Mouse (Mus musculus) embryonic stem cell, embryonic (primary cell): ENCODE data around the gene Ivns1abp.

Experiments used
- CTCF ChIA-PET, 4 experiments: fragments of 300-600 bp in 2 of 4; fragments of 350-600 bp in 2 of 4; sonication (Branson Sonifier 250); formaldehyde crosslinking; loops; one replicate each; lab custom pipeline; 2022; ENCODE audit warnings: inconsistent platforms in 2 of 4; lab: Charles Lee
- POLR2A ChIA-PET, 4 experiments: fragments of 300-600 bp in 2 of 4; fragments of 350-600 bp in 2 of 4; sonication (Branson Sonifier 250); formaldehyde crosslinking; loops; one replicate each; lab custom pipeline; 2022; ENCODE audit warnings: antibody characterized with exemption in 4 of 4, inconsistent platforms in 1 of 4; lab: Charles Lee

Ivns1abp gene

GRCm38 (mm10) chr1:151344283-151345108 lies at the start of gene Ivns1abp:
Gene Ivns1abp, plus strand, starts transcription at chr1:151344477.
- POLR2A ChIA-PET = interaction anchor here (0.6 to 3.0 kb wide), 71 partner anchors 8 to 491 kb away, joined by 3 to 20 read pairs (median 5); partner anchors contain the start of genes Edem3 (in 1 of the 4), Hmcn1 (in 1 of the 4), Rnf2 (in 1 of the 4) and Swt1 (in 1 of the 4)

GRCm38 (mm10) chr1:151295486-151295885 lies 48.8 kb upstream of the Ivns1abp start:
- CTCF ChIA-PET = no interaction called here
- POLR2A ChIA-PET = interaction anchor here in 2 of 4 experiments (0.9 to 1.5 kb wide), 3 partner anchors 15 to 49 kb away, joined by 3 to 4 read pairs (median 3); partner anchors contain the start of gene Ivns1abp (in 1 of the 2)

More at GRCm38 (mm10) chr1:151344283-151345108, at the start of gene Ivns1abp:
- CTCF ChIA-PET = interaction anchor here in 2 of 4 experiments (0.7 to 1.7 kb wide), 6 partner anchors 33 to 371 kb away, joined by 3 to 8 read pairs (median 4); no protein-coding TSS in a partner anchor

- ChIA-PET CTCF (interaction anchor here in 1 of 4 experiments (0.6 kb wide), 2 partner anchors 200 to 255 kb away, joined by 6 to 17 read pairs; no protein-coding TSS in a partner anchor), POLR2A (interaction anchor here in 2 of 4 experiments (0.6 to 1.5 kb wide), 6 partner anchors 8 to 48 kb away, joined by 3 to 7 read pairs (median 4); partner anchors contain the start of gene Ivns1abp (in 1 of the 2))
Measured at GRCm38 (mm10) chr1:151296621-151297020, 47.7 kb upstream of the Ivns1abp start.

GRCm38 (mm10) chr1:151297025-151297424 lies 47.3 kb upstream of the Ivns1abp start:
- ChIA-PET CTCF (interaction anchor here in 1 of 4 experiments (0.6 kb wide), 2 partner anchors 201 to 255 kb away, joined by 6 to 17 read pairs; no protein-coding TSS in a partner anchor), POLR2A (interaction anchor here in 2 of 4 experiments (0.6 to 1.5 kb wide), 5 partner anchors 8 to 47 kb away, joined by 3 to 7 read pairs (median 4); partner anchors contain the start of gene Ivns1abp (in 1 of the 2))

GRCm38 (mm10) chr1:151297596-151297995 lies 46.7 kb upstream of the Ivns1abp start:
- POLR2A ChIA-PET = interaction anchor here in 2 of 4 experiments (1.4 to 1.5 kb wide), 2 partner anchors 7 to 11 kb away, joined by 4 to 7 read pairs; no protein-coding TSS in a partner anchor
- CTCF ChIA-PET = no interaction called here

- POLR2A ChIA-PET = interaction anchor here in 1 of 4 experiments (0.6 to 0.8 kb wide), 2 partner anchors 15 to 42 kb away, joined by 3 read pairs; no protein-coding TSS in a partner anchor
Measured at GRCm38 (mm10) chr1:151301456-151301855, 42.8 kb upstream of the Ivns1abp start.

GRCm38 (mm10) chr1:151301904-151302303 lies 42.4 kb upstream of the Ivns1abp start:
- CTCF ChIA-PET = no interaction called here
- POLR2A ChIA-PET = interaction anchor here in 1 of 4 experiments (0.6 to 0.8 kb wide), 2 partner anchors 15 to 42 kb away, joined by 3 read pairs; no protein-coding TSS in a partner anchor

More at GRCm38 (mm10) chr1:151301456-151301855, 42.8 kb upstream of the Ivns1abp start:
- CTCF ChIA-PET = interaction anchor here in 1 of 4 experiments (0.6 kb wide), 1 partner anchor 401 kb away, joined by 4 read pairs; no protein-coding TSS in a partner anchor

- ChIA-PET CTCF (no interaction called here), POLR2A (no interaction called here)
Measured at GRCm38 (mm10) chr1:151303265-151303664, 41.0 kb upstream of the Ivns1abp start.

- POLR2A ChIA-PET = interaction anchor here in 3 of 4 experiments (0.6 to 1.9 kb wide), 15 partner anchors 8 to 195 kb away, joined by 3 to 10 read pairs (median 4); partner anchors contain the start of gene Ivns1abp (in 3 of the 3)
- CTCF ChIA-PET = interaction anchor here (0.5 to 0.8 kb wide), 5 partner anchors 9 to 525 kb away, joined by 3 to 9 read pairs (median 3); no protein-coding TSS in a partner anchor
Measured at GRCm38 (mm10) chr1:151305001-151305400, 39.3 kb upstream of the Ivns1abp start.

GRCm38 (mm10) chr1:151307059-151307458 lies 37.2 kb upstream of the Ivns1abp start:
- CTCF ChIA-PET = interaction anchor here in 1 of 4 experiments (0.6 kb wide), 1 partner anchor 56 kb away, joined by 4 read pairs; no protein-coding TSS in a partner anchor
- POLR2A ChIA-PET = interaction anchor here in 1 of 4 experiments (0.9 kb wide), 1 partner anchor 11 kb away, joined by 3 read pairs; no protein-coding TSS in a partner anchor

GRCm38 (mm10) chr1:151307821-151308220 lies 36.5 kb upstream of the Ivns1abp start:
- POLR2A ChIA-PET = interaction anchor here in 3 of 4 experiments (0.6 to 1.8 kb wide), 7 partner anchors 11 to 432 kb away, joined by 3 to 7 read pairs (median 3); partner anchors contain the start of gene Ivns1abp (in 1 of the 3)
- CTCF ChIA-PET = no interaction called here

- ChIA-PET POLR2A (interaction anchor here in 3 of 4 experiments (0.6 to 1.8 kb wide), 8 partner anchors 11 to 432 kb away, joined by 3 to 7 read pairs (median 4); partner anchors contain the start of gene Ivns1abp (in 1 of the 3)), CTCF (no interaction called here)
Measured at GRCm38 (mm10) chr1:151308508-151308907, 35.8 kb upstream of the Ivns1abp start.

GRCm38 (mm10) chr1:151310511-151310910 lies 33.8 kb upstream of the Ivns1abp start:
- ChIA-PET CTCF (no interaction called here), POLR2A (interaction anchor here in 2 of 4 experiments (0.6 to 2.9 kb wide), 5 partner anchors 15 to 44 kb away, joined by 3 to 6 read pairs (median 3); partner anchors contain the start of gene Ivns1abp (in 1 of the 2))

- POLR2A ChIA-PET = interaction anchor here in 1 of 4 experiments (2.9 kb wide), 1 partner anchor 32 kb away, joined by 6 read pairs; the partner anchor contains the start of gene Ivns1abp
Measured at GRCm38 (mm10) chr1:151311379-151311778, 32.9 kb upstream of the Ivns1abp start.

GRCm38 (mm10) chr1:151319267-151319666 lies 25.0 kb upstream of the Ivns1abp start:
- POLR2A ChIA-PET = interaction anchor here in 1 of 4 experiments (1.7 kb wide), 1 partner anchor 24 kb away, joined by 4 read pairs; the partner anchor contains the start of gene Ivns1abp

More at GRCm38 (mm10) chr1:151311379-151311778, 32.9 kb upstream of the Ivns1abp start:
- CTCF ChIA-PET = no interaction called here

GRCm38 (mm10) chr1:151320408-151320807 lies 23.9 kb upstream of the Ivns1abp start:
- ChIA-PET POLR2A (interaction anchor here in 3 of 4 experiments (0.5 to 0.7 kb wide), 4 partner anchors 25 to 396 kb away, joined by 3 to 4 read pairs (median 3); no protein-coding TSS in a partner anchor), CTCF (interaction anchor here in 1 of 4 experiments (0.7 kb wide), 1 partner anchor 77 kb away, joined by 6 read pairs; no protein-coding TSS in a partner anchor)

More at GRCm38 (mm10) chr1:151319267-151319666, 25.0 kb upstream of the Ivns1abp start:
- CTCF ChIA-PET = no interaction called here

GRCm38 (mm10) chr1:151325328-151325727 lies 18.9 kb upstream of the Ivns1abp start:
- POLR2A ChIA-PET = interaction anchor here in 1 of 4 experiments (1.3 kb wide), 2 partner anchors 29 to 80 kb away, joined by 3 read pairs; no protein-coding TSS in a partner anchor
- CTCF ChIA-PET = interaction anchor here in 2 of 4 experiments (0.5 to 0.7 kb wide), 2 partner anchors 24 to 198 kb away, joined by 3 to 5 read pairs; no protein-coding TSS in a partner anchor
